Mouse (Mus musculus): ENCODE data around the gene Zbtb45.

GRCm38 (mm10) chr7:13003380-13003779 lies 6.5 kb downstream of the Zbtb45 start:
- TF ChIP-seq POLR2A (IDR thresholded peaks at IDR 0.05; ENCODE audit: insufficient read length, low read depth) = no peak
- no peak for TF ChIP-seq MYOG (IDR thresholded peaks at IDR 0.05; ENCODE audit: control insufficient read depth in 1 of 3, insufficient read depth in 1 of 3, insufficient read length in 2 of 3, low read depth in 2 of 3)
